Mouse (Mus musculus) frontal cortex, postnatal 14 days (tissue): ENCODE results near the gene Cdc5l.

Experiments used
- DNase-seq, 2 experiments: peaks; one replicate each; pipeline ENCODE4 v3.0.0; 2022; ENCODE audit warnings: low spot score in 2 of 2

The Cdc5l gene

GRCm38 (mm10) chr17:45370535-45370934 lies 63.0 kb downstream of the Cdc5l start:
- DNase-seq = no peak

GRCm38 (mm10) chr17:45364871-45365270 lies 68.7 kb downstream of the Cdc5l start:
- DNase-seq = no peak

GRCm38 (mm10) chr17:45360950-45361349 lies 72.6 kb downstream of the Cdc5l start:
- no peak for DNase-seq

GRCm38 (mm10) chr17:45359443-45359842 lies 74.1 kb downstream of the Cdc5l start:
- DNase-seq = no peak

- DNase-seq = no peak
Observed at GRCm38 (mm10) chr17:45356431-45356830, 77.1 kb downstream of the Cdc5l start.

GRCm38 (mm10) chr17:45347951-45348350 lies 85.6 kb downstream of the Cdc5l start:
- DNase-seq = no peak
